Mouse (Mus musculus) gastrocnemius, postnatal 4 days (tissue): ENCODE results near the gene Ggt1. TPM values are rescaled to one million over a fixed set of nuclear protein-coding genes. Genes with fewer than 3 reads are reported as not detected.
"Not testable (repeated sequence)": the region's sequence is repeated elsewhere in the genome, so short reads cannot be mapped to it uniquely, and the experiment has no call there.

Experiments
- DNase-seq, 2 experiments: peaks; one replicate each; pipeline ENCODE4 v3.0.0; 2021 to 2022; ENCODE audit warnings: low spot score in 2 of 2, mixed read lengths in 2 of 2
- total RNA-seq, 2 experiments: library from RNA; stranded (reverse); gene quantifications; 2 replicates each; pipeline ENCODE4 v1.2.3; 2021

The Ggt1 gene
- total RNA-seq, 2 experiments from 2014 or later, result 0.66 to 0.80 TPM

DNA sequence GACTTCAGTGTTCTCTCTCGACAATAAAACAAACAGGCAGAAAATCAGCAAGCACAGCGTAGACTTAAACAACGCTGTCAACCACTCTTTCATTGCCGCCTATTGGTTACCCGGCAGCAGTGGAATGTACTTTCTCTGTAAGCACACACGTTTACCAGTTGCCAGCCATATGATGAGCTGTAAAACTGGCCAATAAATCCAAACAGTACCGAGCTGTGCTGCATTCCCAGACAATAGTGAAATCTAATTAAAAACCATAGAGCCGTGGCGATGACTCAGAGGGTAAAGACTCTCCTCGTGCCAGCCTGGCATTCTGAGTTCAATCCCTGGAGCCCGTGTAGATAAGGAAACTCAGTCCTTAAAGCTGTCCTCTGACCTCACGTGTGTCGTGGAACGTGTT is 12.9 kb upstream of the Ggt1 start:
- DNase-seq, result no peak

DNA sequence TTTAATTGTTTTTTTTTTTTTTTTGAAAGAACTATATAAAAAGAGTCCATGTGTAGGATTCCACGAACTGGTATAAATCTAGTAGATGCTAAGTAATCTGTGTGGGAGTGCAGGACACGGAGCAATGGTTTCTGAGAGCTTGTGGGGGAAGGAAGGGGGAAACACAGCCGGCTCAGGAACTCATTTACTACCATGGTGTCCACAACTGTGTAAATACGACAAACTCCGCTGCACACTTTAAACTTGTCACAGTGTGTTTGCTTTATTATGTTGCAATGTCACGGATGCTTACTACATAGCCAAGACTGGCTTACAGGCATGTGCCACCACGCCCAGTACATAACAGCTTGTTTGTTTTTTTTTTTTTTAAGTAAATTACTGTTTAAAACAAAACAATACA is 11.5 kb upstream of the Ggt1 start:
- no peak for DNase-seq

DNA sequence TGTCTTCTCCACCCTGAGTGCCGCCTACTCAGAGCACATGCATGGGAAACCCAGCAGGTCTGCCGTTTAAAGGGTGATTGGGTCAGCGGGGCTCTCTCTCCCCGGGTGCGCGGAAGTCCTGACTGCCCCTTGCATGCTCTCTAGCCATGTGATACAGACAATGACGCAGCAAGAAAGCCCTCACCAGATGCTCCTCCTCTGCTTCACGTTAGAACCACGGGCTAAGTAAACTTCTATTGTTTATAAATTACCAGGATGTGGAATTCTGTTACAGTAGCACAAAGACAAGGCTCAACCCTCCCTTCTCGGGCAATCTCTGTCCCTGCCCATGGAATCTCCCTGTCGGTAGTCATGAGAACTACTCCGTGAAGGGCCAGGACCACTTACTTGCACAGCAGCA is 10.2 kb upstream of the Ggt1 start:
- DNase-seq, result no peak

DNA sequence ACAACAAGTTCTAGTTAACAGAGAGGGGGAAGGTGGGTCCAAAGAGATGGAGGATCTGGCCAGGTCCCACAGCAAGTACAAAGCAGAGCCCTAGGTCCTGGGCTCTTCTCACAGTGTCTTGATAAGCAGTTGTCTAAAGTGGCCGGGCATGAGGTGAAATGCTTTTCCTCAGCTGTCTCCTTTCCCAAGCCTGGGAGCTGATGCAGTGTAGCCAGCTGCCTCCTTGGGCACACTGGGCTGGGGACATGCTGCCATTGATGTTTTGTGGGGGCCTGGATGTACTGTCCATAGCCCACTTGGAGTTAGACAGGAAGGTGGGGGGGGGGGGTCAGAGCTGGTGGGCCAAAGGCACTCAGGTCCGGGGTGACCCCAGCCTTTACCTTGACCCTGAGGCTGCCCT is 9.3 kb upstream of the Ggt1 start:
- no peak for DNase-seq

DNA sequence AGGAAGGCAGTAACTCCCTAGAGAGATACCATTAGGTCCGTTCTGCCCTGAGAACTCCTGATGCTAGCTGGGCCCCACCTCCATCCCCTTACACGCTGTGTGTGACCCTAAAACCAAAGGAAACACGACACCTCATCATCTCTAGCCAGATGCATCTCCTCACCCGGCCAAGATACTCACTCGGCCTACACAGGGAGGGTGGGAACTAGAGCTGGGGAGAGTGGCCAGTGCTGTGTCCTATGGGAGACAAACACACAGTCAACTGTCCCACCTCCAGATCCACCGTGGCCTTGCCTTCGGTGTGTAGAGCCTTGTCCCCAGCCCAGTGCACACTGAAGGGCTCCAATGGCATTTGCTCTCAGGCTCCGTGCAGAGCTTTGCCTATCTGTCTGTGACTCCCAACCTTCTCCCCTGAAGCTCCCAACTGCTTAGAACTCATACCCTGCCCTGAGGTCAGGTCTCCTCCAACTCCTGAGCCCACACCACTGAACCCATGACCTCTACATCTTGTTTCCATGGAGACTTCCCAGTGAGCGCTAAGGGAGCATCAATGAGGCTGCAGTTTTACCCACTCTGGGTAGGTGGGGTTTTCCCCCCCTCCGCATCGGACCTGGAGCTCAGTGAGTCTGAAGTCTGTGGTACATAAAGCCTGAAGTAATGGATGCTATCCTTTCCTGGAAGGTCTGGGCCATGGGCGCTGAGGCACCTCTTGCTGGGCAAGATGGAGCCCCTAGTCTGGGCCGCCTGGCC is 8.5 kb upstream of the Ggt1 start:
- no peak for DNase-seq

DNA sequence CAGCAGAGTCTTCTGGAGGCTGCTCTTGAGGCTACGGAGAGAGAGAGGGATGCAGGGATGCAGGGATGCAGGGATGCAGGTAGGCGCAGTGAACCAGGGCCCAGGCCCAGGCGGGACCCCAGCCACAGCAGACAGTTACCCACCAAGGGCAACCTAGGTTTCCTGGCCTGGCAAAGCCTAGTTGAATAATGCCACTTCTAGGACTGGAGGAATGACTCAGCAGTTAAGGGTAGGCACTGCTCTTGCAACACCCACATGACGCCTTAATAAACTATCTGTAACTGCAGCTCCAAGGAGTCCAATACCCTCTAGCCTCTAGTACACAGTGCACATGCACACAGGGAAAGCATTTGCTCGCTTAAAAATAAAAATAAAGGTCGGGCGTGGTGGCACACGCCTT is 7.3 kb upstream of the Ggt1 start:
- no peak for DNase-seq

DNA sequence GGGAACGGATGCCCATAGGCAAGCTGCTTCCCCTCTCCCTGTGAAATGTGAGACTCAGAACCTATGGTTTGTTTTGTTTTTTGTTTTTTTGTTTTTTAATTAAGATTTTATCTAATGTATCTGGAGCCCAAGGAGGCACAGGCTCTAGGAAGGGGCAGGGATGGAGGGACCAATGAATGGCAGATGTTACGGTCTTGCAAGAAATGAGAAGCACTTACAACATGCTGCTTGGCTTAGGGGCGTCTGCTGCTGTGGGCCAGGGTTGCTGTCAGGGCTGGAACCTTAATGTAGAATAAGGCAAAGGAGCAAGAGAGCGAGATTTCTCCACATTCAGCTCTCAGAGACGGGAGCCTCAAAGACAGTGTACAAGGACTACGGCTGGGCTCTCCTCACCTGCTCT is 5.8 kb upstream of the Ggt1 start:
- DNase-seq, result no peak

DNA sequence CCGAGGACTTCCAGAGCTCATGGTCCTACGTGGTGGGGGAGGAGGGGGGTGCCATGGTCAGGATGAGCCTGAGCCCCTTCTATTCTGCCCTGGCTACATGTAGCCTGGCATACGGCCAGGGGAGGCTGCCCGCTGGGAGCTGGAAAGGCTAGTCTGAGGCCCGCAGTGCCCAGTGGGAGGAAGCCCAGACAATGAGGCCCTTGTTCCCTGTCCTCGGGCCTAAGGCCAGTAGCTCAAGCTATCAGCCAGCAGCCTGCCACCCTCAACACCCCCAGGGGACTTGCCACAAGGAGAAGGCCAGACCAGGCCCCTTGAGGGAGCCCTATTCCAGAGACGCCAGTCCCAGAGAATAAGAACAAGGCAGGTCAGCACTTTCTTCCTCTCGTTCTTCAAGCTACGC is 5.4 kb upstream of the Ggt1 start:
- no peak for DNase-seq

DNA sequence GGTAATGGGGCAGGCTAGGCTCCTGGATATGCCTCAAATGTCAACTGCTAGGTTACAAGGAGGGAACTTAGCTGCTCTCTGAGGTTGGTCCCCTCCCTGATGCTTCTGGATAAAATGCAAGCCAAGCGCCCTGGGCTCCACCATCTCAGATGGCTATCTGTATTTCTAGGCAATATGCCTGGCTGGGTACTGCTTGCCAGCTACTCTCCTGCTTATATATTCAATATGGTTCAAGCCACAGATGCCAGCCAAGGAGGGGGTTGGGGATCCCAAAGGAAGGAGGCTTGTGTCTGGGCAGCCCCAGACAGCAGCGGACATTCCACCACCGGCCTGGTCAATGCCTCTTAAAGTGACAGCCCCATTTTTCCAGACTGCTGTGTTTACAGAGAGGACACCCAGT is 2.9 kb upstream of the Ggt1 start:
- no peak for DNase-seq

DNA sequence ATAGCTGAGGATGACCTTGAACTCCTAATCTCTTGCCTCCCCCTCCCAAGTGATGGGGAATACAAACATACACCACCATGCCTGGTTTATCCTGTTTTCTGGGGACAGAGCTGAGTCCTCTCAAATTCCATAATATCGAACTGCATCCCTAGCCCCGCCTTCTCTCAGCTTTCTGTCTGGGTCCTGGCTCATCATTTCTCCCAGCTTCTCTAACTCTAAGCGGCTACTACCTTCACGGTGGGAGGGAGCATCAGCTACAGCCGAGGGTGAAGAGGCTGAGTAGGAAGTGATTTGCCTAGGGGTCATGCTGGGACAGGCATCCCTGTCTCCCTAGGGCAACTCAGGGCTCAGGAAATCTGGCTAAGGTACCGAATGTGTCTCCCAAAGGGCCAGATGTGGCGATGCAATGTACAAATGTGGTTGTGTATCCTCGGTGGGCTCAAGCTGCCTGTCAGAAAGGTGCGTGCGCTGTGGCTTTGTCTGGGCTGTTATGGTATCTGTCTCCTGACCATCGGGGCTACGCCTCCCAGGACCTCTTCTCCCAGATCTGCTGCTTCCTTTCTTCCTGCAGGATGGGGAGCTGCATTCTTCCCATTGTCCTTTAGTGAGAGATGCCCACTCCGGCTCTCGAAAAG is 2.2 kb upstream of the Ggt1 start:
- no peak for DNase-seq

DNA sequence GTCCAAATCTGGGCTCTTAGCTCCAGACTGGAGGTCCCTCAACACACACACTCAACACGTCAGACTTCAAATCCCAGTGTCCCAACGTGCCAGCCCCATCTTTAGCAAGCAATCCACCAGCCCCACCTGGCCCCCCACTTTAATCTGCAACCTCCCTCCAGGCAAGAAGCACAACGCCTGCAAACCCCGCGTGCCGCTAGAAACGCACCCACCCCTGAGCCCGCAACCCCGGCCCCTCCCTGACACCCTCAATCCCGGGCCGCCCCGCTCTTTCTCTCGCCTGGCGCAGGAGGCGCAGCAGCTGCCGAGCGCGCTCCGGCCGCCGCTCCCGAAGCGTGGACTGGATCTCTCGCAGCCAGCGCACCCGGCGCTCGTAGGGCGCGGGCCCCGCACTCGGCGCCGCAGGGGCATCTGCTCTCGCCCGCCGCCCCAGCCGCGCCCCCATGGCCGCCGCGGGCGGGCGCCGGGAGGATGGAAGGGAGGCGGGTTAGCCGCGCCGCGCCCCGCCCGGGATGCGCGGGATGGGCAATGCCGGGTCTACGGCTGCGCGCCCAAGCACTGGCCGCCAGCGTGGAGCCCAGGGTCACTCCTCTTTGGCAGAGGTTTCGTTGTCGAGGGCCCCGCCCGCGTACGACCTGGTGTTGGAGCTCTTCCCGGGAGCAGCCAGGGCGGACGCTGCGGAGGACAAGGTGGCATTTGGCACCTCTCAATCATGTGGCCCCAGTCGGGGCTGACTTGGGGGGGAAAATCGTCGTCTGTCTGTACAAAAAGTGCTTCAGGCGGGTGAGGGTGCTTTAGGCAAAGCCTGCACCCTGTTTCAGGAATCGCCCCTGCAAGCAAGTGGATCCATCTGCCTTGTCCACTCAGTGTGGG is 1.5 kb upstream of the Ggt1 start, which contains the start of gene Lrrc75b:
TSS of gene Lrrc75b (minus strand) at position 655 of the 873 bp plus-strand sequence.
- DNase-seq, result peak in 1 of 2 experiments; percentile 48

DNA sequence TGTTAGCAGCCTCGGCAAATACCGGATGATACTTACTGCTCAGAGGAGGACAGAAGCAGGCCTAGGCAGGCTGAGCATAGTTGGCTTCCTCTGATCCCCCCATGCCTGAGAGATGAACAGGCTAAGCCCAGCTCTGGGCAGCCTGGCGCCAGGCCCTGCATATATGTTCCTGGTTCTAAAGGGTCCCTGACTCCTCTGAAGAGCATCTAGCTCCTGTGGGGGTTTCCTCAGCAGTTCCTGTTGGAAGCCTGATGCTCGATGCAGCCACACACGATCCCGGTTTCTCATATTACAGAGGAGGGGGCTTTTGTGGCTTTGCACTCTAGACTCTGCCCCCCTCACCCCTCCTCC is 880 bp upstream of the Ggt1 start:
- DNase-seq, result no peak

DNA sequence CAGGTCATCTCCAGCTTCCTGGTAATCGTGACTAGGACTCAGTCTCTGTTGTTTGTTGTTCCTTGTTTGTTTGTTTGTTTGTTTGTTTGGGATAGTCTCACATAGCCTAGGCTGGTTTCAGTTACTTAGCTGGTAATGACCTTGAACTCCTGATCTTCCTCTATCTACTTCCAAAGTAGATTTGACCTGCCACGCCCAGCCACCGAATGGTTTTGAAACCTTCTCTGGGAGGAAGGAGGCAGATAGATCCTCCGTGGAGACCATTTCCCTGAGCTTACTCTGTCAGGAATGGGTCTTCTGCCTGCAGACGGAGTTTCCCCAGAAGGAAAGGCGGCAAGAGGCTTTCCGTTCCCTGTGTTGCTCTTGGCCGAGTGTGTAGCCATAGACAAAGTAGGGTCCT is 1.2 kb downstream of the Ggt1 start:
- DNase-seq, result no peak

DNA sequence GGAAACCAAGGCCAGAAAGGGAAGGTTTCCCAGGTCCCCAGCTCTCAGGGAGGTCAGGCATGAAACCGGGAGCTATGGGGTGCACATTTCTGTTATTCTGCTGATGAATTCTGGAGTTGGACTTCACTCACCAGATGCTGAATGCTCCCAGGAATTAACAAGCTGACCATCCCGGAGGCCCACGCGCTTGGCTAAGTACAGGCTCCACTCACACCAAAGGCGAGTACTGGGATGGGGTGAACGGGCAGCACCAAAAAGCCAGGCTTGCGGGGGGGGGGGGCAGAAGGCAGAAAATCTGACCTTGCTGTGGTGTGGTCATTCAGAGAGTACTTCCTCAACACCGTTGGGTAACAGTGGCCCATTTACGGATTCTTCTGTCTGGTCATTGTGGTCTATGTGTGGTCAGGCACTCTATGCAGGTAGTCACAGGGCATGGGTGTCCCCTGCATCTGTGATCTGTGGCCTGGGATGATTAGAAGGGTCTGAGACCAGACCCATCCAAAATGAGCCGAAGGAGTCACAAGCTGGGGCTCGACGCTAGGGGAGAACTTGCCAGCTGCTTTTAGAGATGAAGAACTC is 3.4 kb downstream of the Ggt1 start:
- DNase-seq, result no peak

DNA sequence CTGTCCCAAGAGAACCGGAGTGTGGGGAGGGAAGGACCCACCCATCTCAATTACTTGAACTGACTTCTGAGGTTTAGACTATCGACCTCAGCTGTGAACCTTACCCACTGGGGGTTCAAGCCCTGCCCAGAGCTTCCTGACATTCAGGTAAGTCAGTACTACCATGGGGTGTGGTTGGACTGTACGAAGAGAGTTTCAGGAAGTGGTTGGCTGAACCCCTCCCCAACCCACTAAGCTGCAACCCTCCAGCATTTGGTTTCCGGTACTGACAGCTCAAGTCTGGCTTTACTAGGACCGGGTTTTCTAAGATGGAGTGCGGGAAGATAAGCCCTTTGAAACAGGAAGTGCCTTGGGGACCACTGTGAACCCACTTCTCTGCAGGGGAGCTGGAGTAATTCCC is 4.0 kb downstream of the Ggt1 start:
- no peak for DNase-seq

DNA sequence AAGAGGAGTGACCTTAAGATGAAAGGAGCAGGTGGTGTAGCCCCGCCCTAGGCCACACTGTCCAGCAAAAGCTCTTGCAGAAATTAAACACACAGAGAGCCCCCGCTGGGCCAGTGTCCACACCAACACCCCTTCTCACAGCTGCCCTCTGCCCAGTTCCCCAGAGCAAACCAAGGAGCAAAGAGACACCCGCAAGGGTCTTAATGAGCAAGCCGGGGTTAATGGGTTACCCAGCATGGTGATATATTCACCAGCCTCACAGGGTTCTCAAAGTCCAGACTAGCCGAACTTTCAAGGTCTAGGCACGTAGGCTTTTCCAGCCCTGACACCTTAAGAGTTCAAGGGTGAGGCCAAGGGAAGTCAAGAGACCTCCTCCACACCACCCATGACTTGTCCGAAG is 4.5 kb downstream of the Ggt1 start:
- no peak for DNase-seq

DNA sequence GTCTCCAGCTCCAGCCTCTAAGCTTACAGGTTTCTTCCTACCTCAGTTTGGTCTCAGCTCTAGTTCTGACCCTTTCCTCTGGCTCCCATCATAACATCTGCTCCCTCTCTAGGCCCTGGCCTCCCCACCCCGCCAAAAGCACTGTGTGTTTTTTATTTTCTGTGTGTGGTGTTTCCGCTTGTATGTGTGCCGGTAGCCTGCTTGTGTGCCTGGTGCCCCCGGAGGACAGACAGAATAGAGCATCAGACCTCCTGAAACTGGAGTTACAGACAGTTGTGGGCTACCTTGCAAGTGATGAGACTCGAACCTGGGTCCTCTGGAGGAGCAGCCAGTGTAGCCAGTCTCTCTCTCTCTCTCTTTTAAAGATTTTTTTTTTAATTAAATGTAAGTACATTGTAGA is 4.9 kb downstream of the Ggt1 start:
- DNase-seq, result no peak

DNA sequence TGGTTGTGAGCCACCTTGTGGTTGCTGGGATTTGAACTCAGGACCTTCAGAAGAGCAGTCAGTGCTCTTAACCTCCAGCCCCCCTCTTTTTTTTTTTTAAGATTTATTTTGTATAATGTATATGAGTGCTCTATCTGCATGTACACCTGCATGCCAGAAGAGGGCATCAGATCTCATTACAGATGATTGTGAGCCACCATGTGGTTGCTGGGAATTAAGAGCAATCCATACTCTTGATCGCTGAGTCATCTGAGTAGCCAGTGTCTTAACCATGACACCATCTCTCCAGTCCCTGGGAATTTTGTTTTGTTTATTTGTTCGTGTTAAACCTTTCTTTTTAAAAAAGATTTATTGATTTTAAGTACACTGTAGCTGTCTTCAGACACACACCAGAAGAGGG is 5.4 kb downstream of the Ggt1 start:
- not testable (repeated sequence) for DNase-seq

DNA sequence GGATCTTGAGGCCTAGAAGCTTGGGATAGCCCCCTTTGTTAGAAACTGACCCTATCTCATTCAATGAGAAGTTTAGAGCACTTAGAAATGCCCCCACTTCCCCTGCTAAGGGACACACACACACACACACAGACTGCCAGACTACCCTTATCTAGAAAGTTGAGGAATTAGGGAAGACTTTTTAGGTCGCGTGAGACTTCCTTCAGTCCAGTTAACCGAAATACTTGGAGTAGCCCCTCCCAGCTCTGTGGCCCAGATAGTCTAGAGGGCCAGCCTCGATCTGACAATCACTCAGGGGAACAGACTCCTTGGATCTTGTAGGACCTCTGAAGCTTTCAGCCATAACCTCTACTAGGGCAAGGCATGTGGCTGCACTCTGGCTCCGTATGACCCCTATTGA is 6.6 kb downstream of the Ggt1 start:
- DNase-seq, result no peak

DNA sequence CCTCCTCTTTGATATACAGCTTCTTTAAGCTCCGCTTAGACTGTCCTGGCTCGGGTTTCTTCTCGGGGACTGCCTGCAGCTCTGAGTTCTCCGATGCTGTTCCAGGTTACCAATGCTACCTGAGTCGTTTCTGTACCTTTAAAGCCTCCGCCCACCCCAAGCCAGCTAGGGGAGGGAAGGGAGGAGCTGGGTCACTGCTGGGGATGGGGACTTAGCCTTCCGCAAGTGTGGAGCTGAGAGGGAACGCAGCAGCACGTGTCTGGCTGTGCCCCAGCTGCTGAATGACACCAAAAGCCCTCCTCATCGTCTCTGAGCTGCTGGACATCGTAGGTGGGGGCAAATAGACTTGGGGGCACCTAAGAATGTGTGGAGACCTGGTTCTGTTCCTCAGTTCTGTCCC is 7.0 kb downstream of the Ggt1 start:
- DNase-seq, result no peak

DNA sequence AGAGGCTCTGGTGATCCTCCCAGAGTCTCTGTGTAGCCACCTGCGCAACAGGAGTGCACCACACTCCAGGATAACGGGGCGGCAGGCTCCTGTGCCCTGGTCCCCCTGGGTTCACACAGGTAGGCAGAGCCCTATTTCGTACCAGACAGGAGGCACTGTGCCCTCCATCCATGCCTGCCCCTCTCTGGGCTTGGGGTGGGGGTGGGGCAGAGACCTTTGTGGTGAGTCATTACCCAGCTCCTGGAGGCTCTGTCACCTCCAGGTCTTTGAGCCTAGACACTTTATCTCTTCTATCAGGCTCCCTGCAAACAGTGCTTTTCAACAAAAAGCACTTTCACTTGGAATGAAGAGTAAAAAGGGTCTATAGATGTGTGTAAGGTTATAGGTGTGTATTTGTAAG is 7.4 kb downstream of the Ggt1 start:
- DNase-seq, result no peak
